Mouse (Mus musculus) c-Kit-negative CD71-positive TER-119-positive erythroid progenitor cells, embryonic 14.5 days (primary cell): ENCODE measurements at regions not wholly inside any gene's neighbourhood (a gene's known extent, or its start where the extent isn't known, plus 50 kb on each side); places are given as distances from the start of the nearest gene placed in this dataset.

Source experiments
- DNase-seq: peaks from one replicate; pipeline ENCODE4 v3.0.0-alpha.2; 2013; ENCODE audit warnings: low read depth, low spot score

GRCm38 (mm10) chr3:52511549-52511948, 243.4 kb downstream of the Foxo1 start:
- DNase-seq: no peak

GRCm38 (mm10) chr3:52510831-52511230, 242.7 kb downstream of the Foxo1 start:
- DNase-seq: no peak

GRCm38 (mm10) chr3:52510088-52510765, 242.1 kb downstream of the Foxo1 start:
- DNase-seq: no peak

GRCm38 (mm10) chr3:52503925-52504324, 235.8 kb downstream of the Foxo1 start:
- no peak for DNase-seq

GRCm38 (mm10) chr3:52502223-52502622, 234.1 kb downstream of the Foxo1 start:
- DNase-seq: no peak

- no peak for DNase-seq
Measured at GRCm38 (mm10) chr3:52501614-52502013, 233.5 kb downstream of the Foxo1 start.

GRCm38 (mm10) chr3:52500026-52500425, 231.9 kb downstream of the Foxo1 start:
- DNase-seq: no peak

GRCm38 (mm10) chr3:52499581-52499980, 231.4 kb downstream of the Foxo1 start:
- no peak for DNase-seq

- no peak for DNase-seq
Measured at GRCm38 (mm10) chr3:52498506-52499228, 230.5 kb downstream of the Foxo1 start.

GRCm38 (mm10) chr3:52496965-52497364, 228.8 kb downstream of the Foxo1 start:
- DNase-seq: no peak

GRCm38 (mm10) chr3:52495401-52495800, 227.3 kb downstream of the Foxo1 start:
- no peak for DNase-seq

- no peak for DNase-seq
Measured at GRCm38 (mm10) chr3:52494924-52495323, 226.8 kb downstream of the Foxo1 start.

- no peak for DNase-seq
Measured at GRCm38 (mm10) chr3:52479186-52479585, 211.1 kb downstream of the Foxo1 start.

GRCm38 (mm10) chr3:52469900-52470299, 201.8 kb downstream of the Foxo1 start:
- no peak for DNase-seq

GRCm38 (mm10) chr3:52469397-52469796, 201.3 kb downstream of the Foxo1 start:
- DNase-seq: no peak

GRCm38 (mm10) chr3:52468326-52468725, 200.2 kb downstream of the Foxo1 start:
- no peak for DNase-seq

- DNase-seq: no peak
Measured at GRCm38 (mm10) chr3:52467876-52468275, 199.7 kb downstream of the Foxo1 start.

- no peak for DNase-seq
Measured at GRCm38 (mm10) chr3:52466984-52467565, 198.9 kb downstream of the Foxo1 start.

GRCm38 (mm10) chr3:52466571-52466970, 198.4 kb downstream of the Foxo1 start:
- no peak for DNase-seq

GRCm38 (mm10) chr3:52463911-52464310, 195.8 kb downstream of the Foxo1 start:
- DNase-seq: no peak

GRCm38 (mm10) chr3:52454955-52455354, 186.8 kb downstream of the Foxo1 start:
- DNase-seq: no peak

GRCm38 (mm10) chr3:52453041-52453440, 184.9 kb downstream of the Foxo1 start:
- no peak for DNase-seq

GRCm38 (mm10) chr3:52452345-52452744, 184.2 kb downstream of the Foxo1 start:
- DNase-seq: no peak
